Mouse (Mus musculus): ENCODE results near the gene Coro2a. TPM values are rescaled to one million over a fixed set of nuclear protein-coding genes. Genes with fewer than 3 reads are reported as not detected.

Gene Coro2a
- polyA plus RNA-seq, 1 experiment: 299 TPM

DNA sequence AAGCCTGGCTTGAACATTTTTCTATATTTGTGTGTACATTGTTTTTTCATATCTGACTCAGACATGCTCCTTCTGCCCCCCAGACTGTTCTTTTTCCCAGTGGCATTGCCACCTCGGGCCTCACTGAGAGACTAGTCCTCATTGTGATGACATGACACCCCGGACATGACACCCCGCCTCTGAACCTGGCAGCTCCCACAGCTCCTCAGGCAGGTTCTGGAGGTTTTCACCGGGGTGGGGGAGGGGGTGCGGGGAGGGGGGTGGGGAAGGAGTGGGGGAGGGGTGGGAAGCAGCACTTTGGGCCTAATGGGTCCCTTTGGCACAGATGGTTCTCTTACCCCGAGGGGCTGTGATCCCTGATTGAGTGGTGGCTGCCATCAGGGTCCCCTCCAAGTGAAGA is 8.5 kb downstream of the Coro2a start:
- TF ChIP-seq GATA1 (IDR thresholded peaks at IDR 0.05; ENCODE audit: low read length): no peak

DNA sequence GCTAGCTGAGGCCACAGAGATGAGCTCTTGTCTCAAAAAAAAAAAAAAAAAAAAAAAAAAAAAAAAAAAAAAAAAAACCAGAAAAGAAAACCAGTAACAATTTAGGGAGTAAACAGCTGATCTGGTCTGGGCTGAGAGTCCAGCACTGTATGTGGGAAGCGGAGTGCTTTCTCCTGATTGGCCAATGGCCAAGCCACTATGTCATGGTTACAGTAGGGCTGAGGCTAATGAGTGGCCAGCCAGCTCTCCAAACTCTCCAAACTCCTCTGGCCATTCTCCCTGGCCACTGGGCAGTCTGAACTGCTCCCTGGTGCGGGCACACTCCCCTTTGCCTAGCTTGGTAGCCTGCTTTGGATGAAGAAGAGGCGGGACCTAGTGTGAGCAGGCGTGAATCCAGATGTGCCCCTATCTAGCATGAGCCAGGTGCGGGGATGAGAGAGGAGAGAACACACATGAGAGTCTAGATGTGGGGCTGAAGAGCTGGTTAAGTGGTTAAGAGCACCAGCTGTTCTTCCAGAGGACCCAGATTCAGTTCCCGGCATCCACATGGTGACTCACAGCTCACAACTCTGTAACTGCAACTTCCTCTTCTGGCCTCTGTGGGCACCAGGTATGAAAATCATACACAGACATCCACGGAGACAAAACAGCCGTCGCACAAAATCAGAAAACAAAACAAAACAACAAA is 10.0 kb downstream of the Coro2a start:
- no peak for TF ChIP-seq GATA1 (IDR thresholded peaks at IDR 0.05; ENCODE audit: low read length)

- no peak for TF ChIP-seq GATA1 (IDR thresholded peaks at IDR 0.05; ENCODE audit: low read length)
These were observed 11.2 kb downstream of the Coro2a start for GRCm38 (mm10) chr4:46590810-46591209.

- no peak for TF ChIP-seq GATA1 (IDR thresholded peaks at IDR 0.05; ENCODE audit: low read length)
These were observed 11.9 kb downstream of the Coro2a start for GRCm38 (mm10) chr4:46589946-46590684.

DNA sequence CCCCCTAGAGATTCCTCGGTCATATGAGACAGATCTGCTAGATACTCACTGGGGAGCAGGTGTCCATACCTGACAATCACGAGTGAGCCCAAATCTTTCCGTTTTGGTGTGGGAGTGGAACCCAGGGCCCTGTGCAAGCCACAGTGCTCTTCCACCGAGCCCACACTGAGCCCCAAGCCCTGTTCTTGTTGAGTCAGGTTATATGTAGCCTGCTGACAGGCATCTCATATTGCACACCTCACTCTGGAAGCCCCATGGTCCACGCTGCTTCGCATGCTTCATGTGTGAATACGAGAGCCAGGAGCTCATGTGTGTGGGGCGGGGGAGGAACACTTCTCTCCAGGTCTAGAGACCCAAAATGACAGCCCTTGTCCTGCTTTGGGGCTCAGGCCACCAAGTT is 12.9 kb downstream of the Coro2a start:
- TF ChIP-seq GATA1 (IDR thresholded peaks at IDR 0.05; ENCODE audit: low read length): no peak

DNA sequence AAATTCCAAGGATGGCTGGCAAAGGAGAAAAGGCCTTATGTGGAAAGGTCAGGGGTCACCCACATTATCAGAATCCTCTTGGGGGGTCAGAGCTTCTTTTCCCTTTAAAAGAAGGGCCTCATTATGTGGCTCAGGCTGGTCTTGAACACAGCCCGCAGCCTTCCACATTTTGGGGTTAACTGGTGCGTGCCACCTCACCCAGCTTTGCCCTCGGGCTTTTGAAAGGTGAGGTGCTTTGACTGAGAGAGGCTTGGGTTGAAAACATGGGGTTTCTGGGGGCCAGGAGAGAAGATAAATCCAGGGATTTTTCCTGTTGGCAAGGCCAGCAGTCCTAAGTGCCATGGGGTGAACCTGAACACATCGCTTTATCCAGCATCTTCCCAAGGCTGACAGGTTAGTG is 15.5 kb downstream of the Coro2a start:
- no peak for TF ChIP-seq GATA1 (IDR thresholded peaks at IDR 0.05; ENCODE audit: low read length)

GRCm38 (mm10) chr4:46585811-46586190 is 16.2 kb downstream of the Coro2a start:
- no peak for TF ChIP-seq GATA1 (IDR thresholded peaks at IDR 0.05; ENCODE audit: low read length)

GRCm38 (mm10) chr4:46585041-46585810 is 16.8 kb downstream of the Coro2a start:
- no peak for TF ChIP-seq GATA1 (IDR thresholded peaks at IDR 0.05; ENCODE audit: low read length)

GRCm38 (mm10) chr4:46578228-46578627 is 23.8 kb downstream of the Coro2a start:
- TF ChIP-seq GATA1 (IDR thresholded peaks at IDR 0.05; ENCODE audit: low read length): no peak

DNA sequence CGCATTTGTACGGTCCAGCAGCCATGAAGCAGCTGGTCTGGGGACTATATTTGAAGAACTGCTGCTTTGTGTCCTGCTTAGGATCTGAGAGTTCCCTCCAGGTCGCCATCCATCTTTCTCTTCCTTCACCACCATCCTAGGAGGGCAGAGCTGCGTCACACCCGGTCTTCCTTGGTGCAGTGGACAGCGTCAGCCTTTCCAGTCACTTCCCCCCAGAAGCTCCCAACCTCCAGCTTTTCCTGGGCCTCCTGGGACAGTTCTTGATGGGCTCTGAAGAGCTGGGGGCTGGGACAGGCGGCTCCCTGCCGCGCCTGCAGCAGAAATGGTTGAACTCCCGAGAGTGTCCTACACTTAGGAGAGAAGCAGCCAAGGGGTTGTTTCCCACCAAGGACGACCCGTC is 27.2 kb downstream of the Coro2a start:
- no peak for TF ChIP-seq GATA1 (IDR thresholded peaks at IDR 0.05; ENCODE audit: low read length)

DNA sequence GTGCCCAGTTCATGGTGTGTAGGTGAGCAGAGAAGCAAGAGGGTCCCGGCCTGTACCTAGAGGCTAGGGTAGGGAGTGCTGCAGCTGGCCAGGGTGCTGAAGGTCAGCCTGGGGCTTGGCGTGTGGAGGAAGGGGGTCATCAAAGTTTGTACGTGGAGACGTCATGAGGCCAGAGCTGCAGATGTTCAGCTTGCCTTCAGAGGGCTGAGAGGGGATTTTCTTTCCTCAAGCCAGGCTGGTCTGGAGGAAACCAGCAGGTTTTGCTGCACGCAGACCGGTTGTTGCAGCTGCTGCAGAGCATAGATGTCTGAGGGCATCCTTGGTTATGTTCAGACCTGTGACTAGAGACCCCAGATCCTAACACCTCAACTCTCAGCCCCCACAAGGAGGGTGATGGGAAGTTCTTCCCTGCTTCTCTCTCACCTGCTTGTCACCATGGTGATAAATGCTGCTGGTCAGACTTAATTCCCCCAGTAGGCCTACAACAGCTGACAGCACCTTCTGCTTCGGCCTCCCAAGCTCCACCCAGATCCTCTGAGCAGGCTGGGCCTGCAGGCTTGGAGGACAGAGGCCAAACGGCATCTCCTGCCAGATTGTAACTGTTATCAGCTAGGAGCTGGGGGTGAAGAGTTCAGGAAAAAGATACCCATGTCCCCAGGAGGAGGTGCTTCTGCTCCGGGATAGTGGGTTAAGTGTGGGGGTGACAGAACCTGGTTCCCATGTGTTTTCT is 27.8 kb downstream of the Coro2a start:
- TF ChIP-seq GATA1 (IDR thresholded peaks at IDR 0.05; ENCODE audit: low read length): peak; percentile 46

GRCm38 (mm10) chr4:46572616-46573015 is 29.4 kb downstream of the Coro2a start:
- TF ChIP-seq GATA1 (IDR thresholded peaks at IDR 0.05; ENCODE audit: low read length): no peak

DNA sequence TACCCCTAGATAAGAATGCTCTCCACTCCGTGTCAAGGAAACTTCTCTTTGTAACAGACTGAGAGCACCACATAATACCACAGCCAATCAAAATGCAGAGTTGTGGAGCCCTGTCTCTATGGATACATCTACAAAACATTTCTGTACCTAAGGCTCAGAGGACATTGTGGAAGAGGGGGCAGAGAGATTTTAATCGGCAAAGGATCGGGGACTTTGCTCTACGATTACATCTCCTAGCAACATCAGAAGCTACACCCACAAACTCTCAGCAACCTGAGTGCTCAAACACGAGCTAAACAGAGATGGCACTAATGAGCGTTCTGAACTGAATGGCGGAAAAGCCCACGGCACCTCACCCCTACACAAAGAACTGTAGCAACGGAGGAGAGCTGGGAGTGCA is 30.3 kb downstream of the Coro2a start:
- TF ChIP-seq GATA1 (IDR thresholded peaks at IDR 0.05; ENCODE audit: low read length): no peak

GRCm38 (mm10) chr4:46569671-46570070 is 32.3 kb downstream of the Coro2a start:
- no peak for TF ChIP-seq GATA1 (IDR thresholded peaks at IDR 0.05; ENCODE audit: low read length)

GRCm38 (mm10) chr4:46568169-46568568 is 33.8 kb downstream of the Coro2a start:
- no peak for TF ChIP-seq GATA1 (IDR thresholded peaks at IDR 0.05; ENCODE audit: low read length)

All from G1E-ER4 (cell line).